Mouse (Mus musculus): ENCODE data around the gene 4930404N11Rik.

Gene 4930404N11Rik

DNA sequence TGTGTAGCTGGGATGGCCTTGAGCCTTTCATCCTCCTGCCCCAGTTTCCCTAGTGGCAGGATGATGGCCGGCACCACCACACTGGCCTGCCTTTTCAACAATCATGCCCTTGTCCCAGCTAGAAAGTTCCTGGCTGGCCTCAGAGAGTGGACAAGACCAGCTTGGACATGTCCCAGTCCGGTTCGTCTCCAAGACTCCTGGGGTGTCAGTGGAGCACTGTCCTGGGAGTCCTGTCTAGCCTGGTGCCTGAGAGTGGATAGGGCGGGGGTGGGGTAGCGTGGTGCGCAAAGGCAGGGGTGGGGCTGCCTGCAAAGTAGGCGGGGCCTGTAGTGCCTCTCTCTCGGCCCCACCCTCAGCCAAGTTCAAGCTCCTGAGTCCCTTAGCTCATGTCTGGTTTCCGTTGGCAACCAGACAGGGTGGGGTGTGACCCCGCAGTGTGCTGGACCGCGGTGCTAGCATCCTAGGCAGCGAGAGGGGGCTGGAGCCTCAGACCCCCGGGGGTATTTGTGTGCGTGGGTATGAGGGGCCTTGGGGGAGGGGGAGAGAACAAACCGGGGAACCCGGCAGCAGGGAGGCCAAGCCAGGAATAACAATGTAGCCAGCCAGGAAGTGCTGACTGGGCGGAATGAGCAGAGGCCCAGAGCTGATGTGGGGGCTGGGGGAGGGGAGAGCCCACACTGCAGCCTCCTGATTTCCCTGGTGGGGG lies 36.1 kb upstream of the 4930404N11Rik start:
- peak; percentile 69 for DNase-seq

- peak; percentile 77 for DNase-seq
Observed at GRCm38 (mm10) chr10:81401205-81401520, 35.5 kb upstream of the 4930404N11Rik start.

GRCm38 (mm10) chr10:81400371-81401204 lies 35.0 kb upstream of the 4930404N11Rik start:
- peak; percentile 94 for DNase-seq

DNA sequence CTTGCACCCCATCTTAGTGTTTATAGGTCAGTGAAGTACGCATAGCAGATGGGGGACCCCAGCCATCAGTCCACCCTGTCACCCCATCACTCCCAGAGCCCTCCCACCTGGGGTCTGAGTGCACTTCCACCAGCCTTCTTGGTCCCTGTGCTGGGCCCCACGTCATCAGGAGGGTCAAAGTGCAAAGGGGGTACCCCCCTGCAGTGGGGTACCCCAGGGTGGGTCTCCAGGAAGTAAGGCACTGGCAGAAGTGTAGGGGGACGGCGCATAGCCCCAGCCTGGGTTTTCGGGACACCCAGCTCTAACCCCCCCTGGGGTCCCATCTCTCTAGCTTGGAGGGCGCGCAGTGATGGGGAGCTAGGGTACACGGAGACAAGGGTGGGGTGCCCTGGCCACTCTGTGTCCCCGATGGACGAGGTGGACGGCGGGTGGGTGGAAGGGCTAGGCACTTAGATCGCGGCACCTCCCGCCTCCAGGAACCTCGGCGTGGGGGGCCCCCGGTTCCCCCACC lies 34.2 kb upstream of the 4930404N11Rik start:
- DNase-seq = peak; percentile 66

- DNase-seq = peak; percentile 72
Observed at GRCm38 (mm10) chr10:81399296-81399695, 33.7 kb upstream of the 4930404N11Rik start.

DNA sequence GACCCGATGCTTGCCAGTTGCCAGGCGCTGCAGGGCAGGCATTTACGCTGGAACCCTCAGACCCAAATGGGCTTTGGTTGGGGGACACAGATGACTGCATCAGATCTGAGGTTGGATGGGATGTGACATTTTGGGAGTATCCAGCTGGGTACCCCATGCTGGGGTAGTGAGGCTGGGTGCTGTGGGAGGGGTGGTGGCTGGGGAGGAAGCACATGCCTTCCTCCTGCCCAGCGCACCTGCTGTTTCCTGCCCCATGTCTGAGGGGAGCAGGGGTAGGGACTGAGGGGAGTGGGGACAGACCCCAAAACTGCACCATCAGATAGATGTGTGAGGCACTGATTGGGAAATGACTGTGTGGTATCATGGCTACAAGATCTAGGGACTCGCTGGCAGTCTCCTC lies 31.1 kb upstream of the 4930404N11Rik start:
- no peak for DNase-seq

GRCm38 (mm10) chr10:81395865-81396264 lies 30.2 kb upstream of the 4930404N11Rik start:
- DNase-seq = no peak

GRCm38 (mm10) chr10:81395127-81395526 lies 29.5 kb upstream of the 4930404N11Rik start:
- peak; percentile 83 for DNase-seq

- no peak for DNase-seq
Observed at GRCm38 (mm10) chr10:81393456-81394063, 27.9 kb upstream of the 4930404N11Rik start.

DNA sequence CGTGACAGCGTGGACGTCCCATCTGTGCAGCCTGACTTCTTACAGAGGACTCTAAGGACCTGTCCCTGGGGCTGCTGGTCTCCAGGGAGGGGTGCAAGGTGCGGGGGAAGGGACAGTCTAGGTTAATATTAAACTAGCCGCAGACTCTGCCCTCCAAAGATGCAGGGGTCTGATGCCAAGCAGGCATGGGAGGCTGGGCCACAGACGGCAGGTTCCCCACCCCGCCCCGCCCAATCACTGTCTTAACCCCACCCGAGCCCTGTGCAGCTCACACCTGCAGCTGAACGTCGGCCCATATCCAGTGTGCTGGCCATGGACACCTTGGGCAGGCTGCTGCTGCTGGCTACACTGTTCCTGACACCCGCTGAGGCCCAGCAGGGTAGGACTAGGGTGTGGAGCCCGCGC lies 27.2 kb upstream of the 4930404N11Rik start, which contains the start of gene Smim24:
Gene Smim24, plus strand, starts transcription at position 271 of the 405 bp plus-strand sequence.
- no peak for DNase-seq

DNA sequence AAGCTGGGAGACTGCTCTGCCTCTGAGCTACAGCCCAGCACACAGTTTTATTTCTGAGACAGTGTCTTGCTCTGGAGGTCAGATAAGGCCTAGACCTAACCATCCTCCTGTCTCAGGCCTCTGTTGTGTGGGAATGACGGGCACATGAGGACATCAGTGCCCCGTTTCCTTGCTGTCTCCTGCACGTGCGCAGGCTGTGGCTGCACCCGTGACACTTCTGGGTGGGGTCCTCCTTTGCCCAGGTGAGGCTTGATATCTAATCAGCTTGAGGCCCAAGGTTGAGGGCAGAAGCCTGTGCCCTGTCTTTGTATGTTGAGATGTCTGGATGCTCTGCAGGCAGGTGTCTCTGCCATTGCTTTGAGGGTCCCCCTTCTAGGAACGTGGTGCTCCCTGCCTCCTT lies 26.7 kb upstream of the 4930404N11Rik start:
- DNase-seq = no peak

- no peak for DNase-seq
Observed at GRCm38 (mm10) chr10:81390678-81390965, 25.0 kb upstream of the 4930404N11Rik start.

DNA sequence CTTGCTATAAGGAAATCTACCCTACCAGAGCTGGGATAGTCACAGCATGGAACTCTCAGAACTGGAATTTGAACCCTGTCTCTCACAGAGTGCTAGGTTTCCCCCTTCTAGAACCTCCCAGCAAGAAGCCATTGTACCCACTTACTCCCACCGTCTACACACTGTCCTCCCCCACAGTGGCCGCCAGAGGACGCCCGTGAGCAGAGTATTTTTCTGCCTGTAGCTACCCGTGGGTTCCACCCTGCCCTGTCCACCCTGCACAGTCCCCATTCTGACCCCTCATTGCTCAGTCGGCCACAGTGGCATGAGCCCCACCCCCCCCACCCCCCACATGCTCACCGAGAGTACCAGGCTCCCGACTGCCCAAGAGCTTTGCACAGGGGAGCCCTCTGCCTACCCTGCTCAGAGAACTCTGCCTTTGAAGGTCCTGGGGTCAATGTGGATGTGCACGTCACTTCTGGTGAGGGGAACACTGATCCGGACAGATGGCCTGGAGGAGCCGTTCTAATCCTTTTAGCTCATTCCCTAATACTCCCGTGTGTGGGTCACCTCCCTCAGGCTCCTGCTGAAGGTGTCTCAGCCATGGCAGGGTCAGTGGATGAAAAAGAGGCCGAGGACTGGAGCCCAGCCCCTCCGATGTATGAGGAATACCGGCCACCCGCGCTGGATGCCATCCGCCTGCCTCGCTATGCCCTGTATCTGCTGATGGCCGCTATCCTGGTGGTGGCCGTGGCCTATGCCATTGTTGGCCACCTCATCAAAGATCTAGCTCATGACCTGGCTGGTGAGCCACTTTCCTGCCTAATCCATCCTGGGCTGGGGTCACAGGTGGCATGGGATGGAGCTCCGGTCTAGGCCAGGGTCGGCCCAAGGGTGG lies 24.4 kb upstream of the 4930404N11Rik start:
- peak; percentile 76 for DNase-seq

DNA sequence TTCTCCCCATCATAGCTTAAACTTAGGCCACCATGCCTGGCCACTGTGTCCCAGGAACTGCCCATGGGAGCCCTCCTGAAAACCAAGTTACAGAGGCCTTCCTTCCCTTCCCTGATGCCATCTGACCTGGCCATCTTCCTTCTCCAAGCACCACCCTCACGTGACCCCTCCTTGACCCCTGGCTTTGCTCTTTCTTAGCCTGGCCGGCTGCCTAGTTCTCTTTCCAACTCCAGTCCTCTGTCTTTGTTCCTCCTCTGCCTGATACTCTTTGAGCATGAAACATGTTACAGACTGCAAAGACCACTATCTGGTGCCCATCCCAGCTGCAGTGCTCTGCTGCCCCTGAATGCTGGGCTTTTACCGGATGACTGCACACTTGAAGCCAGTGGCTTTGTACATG lies 23.8 kb upstream of the 4930404N11Rik start:
- DNase-seq = peak; percentile 55

DNA sequence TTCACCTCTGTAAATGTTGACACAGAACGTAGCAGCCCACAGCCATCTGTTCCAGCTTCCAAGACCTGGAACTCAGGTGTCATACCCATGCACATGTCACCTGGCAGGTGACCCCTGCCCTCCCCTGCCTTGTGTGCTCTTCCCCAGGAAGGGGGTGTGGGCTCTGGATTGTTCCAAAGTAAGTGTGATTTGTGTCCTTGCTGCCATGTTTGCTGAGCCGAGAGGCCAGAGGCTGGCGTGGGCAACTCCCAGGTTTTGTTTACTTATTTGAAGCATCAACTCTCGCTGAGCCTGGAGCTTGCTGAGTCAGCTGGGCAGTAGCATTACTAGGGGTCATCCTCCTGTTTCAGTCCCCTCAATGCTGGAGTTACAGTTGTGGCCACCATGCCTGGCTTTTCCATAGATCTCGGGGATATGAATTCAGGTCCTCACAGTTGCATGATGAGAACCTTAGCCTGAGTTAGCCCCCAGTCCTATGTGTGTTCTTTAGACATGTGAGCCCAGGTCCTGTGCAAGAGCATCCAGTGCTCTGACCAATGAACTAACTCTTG lies 23.0 kb upstream of the 4930404N11Rik start, which contains the start of gene Gm48552:
Gene Gm48552, plus strand, starts transcription at position 501 of the 551 bp plus-strand sequence.
- no peak for DNase-seq

DNA sequence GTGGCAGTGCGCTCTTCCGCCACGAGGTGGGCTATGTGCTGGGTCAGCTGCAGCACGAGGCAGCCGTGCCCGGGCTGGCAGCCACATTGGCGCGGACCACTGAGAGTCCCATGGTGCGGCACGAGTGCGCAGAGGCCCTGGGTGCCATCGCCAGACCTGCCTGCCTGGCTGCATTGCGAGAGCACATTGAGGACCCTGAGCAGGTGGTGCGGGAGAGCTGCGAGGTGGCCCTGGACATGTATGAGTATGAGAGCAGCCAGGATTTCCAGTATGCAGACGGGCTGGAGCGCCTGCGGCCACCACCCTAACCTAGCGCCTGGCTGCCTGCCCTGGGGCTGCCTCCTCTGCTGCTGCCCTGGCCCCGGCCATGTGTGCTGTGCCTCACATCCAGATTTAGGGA lies 22.1 kb upstream of the 4930404N11Rik start:
- DNase-seq = no peak

DNA sequence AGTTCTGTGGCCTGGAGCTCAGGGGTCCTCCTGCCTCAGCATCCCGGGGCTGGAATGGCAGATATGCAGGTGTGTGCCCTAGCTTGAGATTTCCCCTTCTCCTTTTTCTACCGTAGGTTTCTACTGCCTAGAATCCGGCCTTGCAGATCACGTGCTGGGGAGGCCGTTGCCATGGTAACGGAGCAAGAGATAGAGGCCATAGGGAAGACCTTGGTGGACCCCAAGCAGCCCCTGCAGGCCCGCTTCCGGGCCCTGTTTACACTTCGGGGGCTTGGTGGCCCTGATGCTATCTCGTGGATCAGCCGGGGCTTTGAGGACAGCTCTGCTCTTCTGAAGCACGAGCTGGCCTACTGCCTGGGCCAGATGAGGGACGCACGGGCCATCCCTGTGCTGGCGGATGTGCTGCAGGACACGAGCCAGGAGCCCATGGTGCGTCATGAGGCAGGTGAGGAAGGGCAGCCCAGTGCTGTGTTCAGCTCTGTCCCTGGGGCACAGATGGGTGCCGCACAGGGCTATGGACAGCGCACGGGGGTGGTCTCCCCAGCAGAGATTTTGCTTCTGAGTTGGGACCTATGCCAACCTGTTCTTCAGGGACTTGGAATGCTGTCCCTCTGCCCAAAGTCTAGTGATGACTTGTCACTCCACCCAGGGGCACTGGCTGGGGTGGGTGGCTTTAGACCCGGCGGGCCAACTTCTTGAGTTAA lies 20.1 kb upstream of the 4930404N11Rik start:
- peak; percentile 60 for DNase-seq

- DNase-seq = no peak
Observed at GRCm38 (mm10) chr10:81384605-81384982, 19.0 kb upstream of the 4930404N11Rik start.

DNA sequence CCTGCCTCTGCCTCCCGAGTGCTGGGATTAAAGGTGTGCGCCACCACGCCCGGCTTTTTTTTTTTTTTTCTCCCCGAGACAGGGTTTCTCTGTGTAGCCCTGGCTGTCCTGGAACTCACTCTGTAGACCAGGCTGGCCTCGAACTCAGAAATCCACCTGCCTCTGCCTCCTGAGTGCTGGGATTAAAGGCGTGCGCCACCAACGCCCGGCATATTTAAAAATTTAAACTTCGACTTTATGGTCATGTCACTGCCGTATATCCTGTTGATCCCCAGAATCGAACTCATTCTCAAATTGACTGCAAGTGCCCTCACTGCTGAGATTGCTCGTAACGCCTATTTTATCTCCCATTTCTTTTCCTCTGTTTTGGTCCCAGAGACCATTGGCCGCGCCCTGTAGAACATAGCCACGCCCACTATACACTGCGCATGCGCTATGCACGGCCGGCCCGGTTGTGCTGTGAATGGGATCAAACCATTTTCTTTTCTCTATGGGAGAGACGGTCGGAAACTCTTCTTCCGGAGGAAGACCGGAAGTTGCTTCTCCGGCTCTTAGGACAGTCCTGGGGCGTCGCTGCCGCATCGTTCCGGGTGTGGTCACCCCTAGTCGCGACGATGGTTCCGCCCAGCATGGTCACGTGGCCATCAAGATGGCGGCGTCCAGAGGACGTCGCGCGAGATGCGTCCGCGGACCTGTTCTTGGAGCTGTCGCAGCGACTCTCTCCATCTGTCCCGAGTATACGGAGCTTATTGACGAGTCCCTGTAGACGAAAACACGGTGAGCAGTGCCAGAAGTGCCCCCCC lies 18.4 kb upstream of the 4930404N11Rik start, which contains the start of the genes Dohh and Gm48551:
Gene Dohh, plus strand, starts transcription at position 627 of the 803 bp plus-strand sequence.
Gene Gm48551, plus strand, starts transcription at position 665 of the 803 bp plus-strand sequence.
- DNase-seq = peak; percentile 99

- peak; percentile 62 for DNase-seq
Observed at GRCm38 (mm10) chr10:81382039-81382438, 16.4 kb upstream of the 4930404N11Rik start.
